Comparison of ENCODE assay signal across 36 mouse cellular contexts in the genomic region with DNA sequence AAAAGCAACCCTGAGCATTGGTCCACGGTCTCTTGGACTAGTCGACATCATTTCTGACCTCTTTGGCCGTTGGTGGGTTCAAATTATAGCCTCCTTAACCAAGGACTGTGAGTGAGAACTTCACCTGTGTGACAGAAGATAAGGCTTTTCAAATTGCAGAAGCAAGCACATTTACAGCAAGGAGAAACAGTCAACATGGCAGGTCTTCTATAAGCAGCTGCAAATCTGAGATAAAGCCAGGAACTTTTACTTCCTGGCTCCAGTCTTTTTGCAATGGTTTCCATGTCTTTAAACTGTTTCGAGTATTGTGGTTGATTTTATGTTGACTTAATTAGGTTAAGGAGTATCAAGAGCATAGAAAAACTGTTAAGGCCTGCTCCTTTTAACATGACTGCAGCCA. TPM values are rescaled to one million over a fixed set of nuclear protein-coding genes. Genes with fewer than 3 reads are reported as not detected.
"Had no signal": no experiment of that assay in that cellular context is flagged by ENCODE, and none has a peak within 500 bp of the region (broad histone marks: within the 10 kb centered on the region; RNA-seq: fewer than 3 reads in every experiment).

No protein-coding gene starts in this region.

- H3K9me3 ChIP-seq: heart, embryonic 13.5 days; heart, embryonic 15.5 days; hindbrain, embryonic 13.5 days; hindbrain, embryonic 15.5 days; limb, embryonic 13.5 days; limb, embryonic 15.5 days; liver, embryonic 13.5 days had no signal

- H3K36me3 ChIP-seq: heart, embryonic 13.5 days; heart, embryonic 15.5 days; hindbrain, embryonic 13.5 days; hindbrain, embryonic 15.5 days; limb, embryonic 13.5 days; limb, embryonic 15.5 days; liver, embryonic 13.5 days had no signal

- H3K27me3 ChIP-seq: heart, embryonic 13.5 days; heart, embryonic 15.5 days; hindbrain, embryonic 13.5 days; hindbrain, embryonic 15.5 days; limb, embryonic 13.5 days; limb, embryonic 15.5 days; liver, embryonic 13.5 days had no signal

- DNase-seq: gastrocnemius, postnatal 14 days; gastrocnemius, postnatal 36 days; heart, adult 11 months; heart, adult 2 months; heart, postnatal 14 days; heart, postnatal 36 days; kidney, adult 18-20 months; kidney, adult 8-10 months; kidney, postnatal 10 days; kidney, postnatal 25 days; kidney, postnatal 4 days; layer of hippocampus, postnatal 36 days; left cerebral cortex, postnatal 4 days; liver, embryonic 13.5 days had no signal

- H3K4me1 ChIP-seq: heart, embryonic 13.5 days; heart, embryonic 15.5 days; hindbrain, embryonic 13.5 days; hindbrain, embryonic 15.5 days; limb, embryonic 13.5 days; limb, embryonic 15.5 days had no signal

- ATAC-seq: hindbrain, postnatal 0 days; intestine, postnatal 0 days had no signal

- H3K27ac ChIP-seq: heart, adult 2 months; heart, embryonic 13.5 days; heart, embryonic 15.5 days; hindbrain, embryonic 13.5 days; hindbrain, embryonic 15.5 days; hindbrain, postnatal 0 days; layer of hippocampus, adult 2 months; limb, embryonic 13.5 days; limb, embryonic 15.5 days; liver, embryonic 13.5 days had no signal

- H3K4me3 ChIP-seq: heart, adult 2 months; heart, embryonic 13.5 days; heart, embryonic 15.5 days; hindbrain, embryonic 13.5 days; hindbrain, embryonic 15.5 days; layer of hippocampus, adult 2 months; limb, embryonic 13.5 days; limb, embryonic 15.5 days; liver, embryonic 13.5 days had no signal

- H3K9ac ChIP-seq: heart, embryonic 13.5 days; heart, embryonic 15.5 days; hindbrain, embryonic 13.5 days; hindbrain, embryonic 15.5 days; limb, embryonic 13.5 days; limb, embryonic 15.5 days; liver, embryonic 13.5 days had no signal

- H3K4me2 ChIP-seq: heart, embryonic 11.5 days; heart, embryonic 13.5 days; heart, embryonic 15.5 days; hindbrain, embryonic 13.5 days; hindbrain, embryonic 15.5 days; limb, embryonic 13.5 days; limb, embryonic 15.5 days; liver, embryonic 13.5 days had no signal

RNA-seq across cellular contexts. Expression of a gene that starts 47.5 kb away (rescaled TPM):
- total RNA-seq: gastrocnemius, adult 18-20 months; gastrocnemius, adult 8-10 months; gastrocnemius, postnatal 14 days; gastrocnemius, postnatal 36 days; heart, adult 2 months; heart, postnatal 14 days; heart, postnatal 36 days; hematopoietic stem cell, adult 5-6 weeks; hindbrain, postnatal 0 days; layer of hippocampus, adult 2 months; layer of hippocampus, postnatal 14 days; layer of hippocampus, postnatal 36 days; left cerebral cortex, adult 18-20 months; left cerebral cortex, adult 8-10 months; left cerebral cortex, postnatal 10 days; left cerebral cortex, postnatal 4 days; liver, adult 2 months had no signal
- polyA plus RNA-seq: gonadal fat pad, adult 2 months; heart, adult 2 months; heart, embryonic 11.5 days; heart, embryonic 13.5 days; heart, embryonic 15.5 days; heart, postnatal 0 days; hindbrain, embryonic 15.5 days; intestine, postnatal 0 days; kidney, embryonic 14.5 days; limb, embryonic 11.5 days; liver, adult 2 months; liver, embryonic 13.5 days had no signal
